Mouse (Mus musculus): ENCODE data around the gene Asphd2.

- TF ChIP-seq CTCF (IDR thresholded peaks at IDR 0.05; ENCODE audit: control insufficient read depth, insufficient read depth, insufficient replicate concordance, low read depth, low read length): no peak
- TF ChIP-seq POLR2A (IDR thresholded peaks at IDR 0.05; ENCODE audit: control insufficient read depth, low read depth, low read length): no peak
These were observed 17.1 kb upstream of the Asphd2 start for GRCm38 (mm10) chr5:112411514-112412335.
